Mouse (Mus musculus): Measurements from ENCODE around the gene Krt6b. TPM values are rescaled to one million over a fixed set of nuclear protein-coding genes. Genes with fewer than 3 reads are reported as not detected.

The Krt6b gene
- not detected in 2 replicates for polyA plus RNA-seq (2015; fragmentation: Nextera tagmentation; extraction: Ambion mirVana)

GRCm38 (mm10) chr15:101680187-101680586 is at the start of gene Krt6b:
Gene Krt6b (minus strand): TSS chr15:101680287.
- Histone ChIP-seq H3K9me3 (ENCODE audit: control insufficient read depth, low read length) (no peaks in the 10 kb centered on the region), H3K27me3 (replicated peaks; ENCODE audit: control insufficient read depth, insufficient read depth, low read length) (no peaks in the 10 kb centered on the region), H3K36me3 (ENCODE audit: control insufficient read depth, insufficient read depth) (no peaks in the 10 kb centered on the region), H3K4me3 (replicated peaks; ENCODE audit: low read length) (no peak within 1 kb of the TSS), H3K27ac (ENCODE audit: low read length) (no peak within 1 kb of the TSS), H3K9ac (replicated peaks; ENCODE audit: low read depth, low read length) (no peak within 1 kb of the TSS), H3K4me1 (replicated peaks; ENCODE audit: control insufficient read depth, insufficient read depth, low read length) (no peaks in the 10 kb centered on the region), H3K4me2 (ENCODE audit: low read length) (no peak within 1 kb of the TSS)
- 84% methylated on average over 2 of the region's 2 CpGs for WGBS
- no peak for ATAC-seq

GRCm38 (mm10) chr15:101724686-101725085 is 44.6 kb upstream of the Krt6b start:
- Histone ChIP-seq H3K9ac (replicated peaks; ENCODE audit: low read depth, low read length) (no peak overlapping the region), H3K4me1 (replicated peaks; ENCODE audit: control insufficient read depth, insufficient read depth, low read length) (no peaks in the 10 kb centered on the region), H3K4me2 (ENCODE audit: low read length) (no peak overlapping the region), H3K36me3 (ENCODE audit: control insufficient read depth, insufficient read depth) (no peaks in the 10 kb centered on the region), H3K27me3 (replicated peaks; ENCODE audit: control insufficient read depth, insufficient read depth, low read length) (no peaks in the 10 kb centered on the region), H3K27ac (ENCODE audit: low read length) (no peak overlapping the region), H3K4me3 (replicated peaks; ENCODE audit: low read length) (no peak overlapping the region), H3K9me3 (ENCODE audit: control insufficient read depth, low read length) (no peaks in the 10 kb centered on the region)
- WGBS, result 75% methylated on average over 5 of the region's 5 CpGs
- no peak for ATAC-seq

- WGBS, result 70% methylated on average over 3 of the region's 3 CpGs
- ATAC-seq, result no peak
These were observed 35.7 kb upstream of the Krt6b start for GRCm38 (mm10) chr15:101715831-101716230.

GRCm38 (mm10) chr15:101714356-101714755 is 34.3 kb upstream of the Krt6b start:
- no peak for ATAC-seq
- H3K36me3 ChIP-seq (ENCODE audit: control insufficient read depth, insufficient read depth), result no peaks in the 10 kb centered on the region
- 89% methylated on average over 5 of the region's 5 CpGs for WGBS
- no peak overlapping the region for H3K4me3 ChIP-seq (replicated peaks; ENCODE audit: low read length)
- no peak overlapping the region for H3K4me2 ChIP-seq (ENCODE audit: low read length)
- no peaks in the 10 kb centered on the region for H3K9me3 ChIP-seq (ENCODE audit: control insufficient read depth, low read length)
- no peaks in the 10 kb centered on the region for H3K27me3 ChIP-seq (replicated peaks; ENCODE audit: control insufficient read depth, insufficient read depth, low read length)
- H3K27ac ChIP-seq (ENCODE audit: low read length), result no peak overlapping the region
- H3K4me1 ChIP-seq (replicated peaks; ENCODE audit: control insufficient read depth, insufficient read depth, low read length), result no peaks in the 10 kb centered on the region
- H3K9ac ChIP-seq (replicated peaks; ENCODE audit: low read depth, low read length), result no peak overlapping the region

More at GRCm38 (mm10) chr15:101715831-101716230, 35.7 kb upstream of the Krt6b start:
- H3K36me3 ChIP-seq (ENCODE audit: control insufficient read depth, insufficient read depth), result no peaks in the 10 kb centered on the region
- H3K4me3 ChIP-seq (replicated peaks; ENCODE audit: low read length), result no peak overlapping the region
- H3K4me1 ChIP-seq (replicated peaks; ENCODE audit: control insufficient read depth, insufficient read depth, low read length), result no peaks in the 10 kb centered on the region
- no peak overlapping the region for H3K4me2 ChIP-seq (ENCODE audit: low read length)
- no peak overlapping the region for H3K9ac ChIP-seq (replicated peaks; ENCODE audit: low read depth, low read length)
- no peaks in the 10 kb centered on the region for H3K9me3 ChIP-seq (ENCODE audit: control insufficient read depth, low read length)
- no peaks in the 10 kb centered on the region for H3K27me3 ChIP-seq (replicated peaks; ENCODE audit: control insufficient read depth, insufficient read depth, low read length)
- no peak overlapping the region for H3K27ac ChIP-seq (ENCODE audit: low read length)

- no peaks in the 10 kb centered on the region for H3K36me3 ChIP-seq (ENCODE audit: control insufficient read depth, insufficient read depth)
- H3K27ac ChIP-seq (ENCODE audit: low read length), result no peak overlapping the region
- H3K9ac ChIP-seq (replicated peaks; ENCODE audit: low read depth, low read length), result no peak overlapping the region
- H3K4me2 ChIP-seq (ENCODE audit: low read length), result no peak overlapping the region
- no peak for ATAC-seq
- 70% methylated on average over 8 of the region's 8 CpGs for WGBS
- no peaks in the 10 kb centered on the region for H3K4me1 ChIP-seq (replicated peaks; ENCODE audit: control insufficient read depth, insufficient read depth, low read length)
- H3K27me3 ChIP-seq (replicated peaks; ENCODE audit: control insufficient read depth, insufficient read depth, low read length), result no peaks in the 10 kb centered on the region
- no peak overlapping the region for H3K4me3 ChIP-seq (replicated peaks; ENCODE audit: low read length)
- H3K9me3 ChIP-seq (ENCODE audit: control insufficient read depth, low read length), result no peaks in the 10 kb centered on the region
These were observed 33.6 kb upstream of the Krt6b start for GRCm38 (mm10) chr15:101713731-101714130.

GRCm38 (mm10) chr15:101712720-101713119 is 32.6 kb upstream of the Krt6b start, which contains the start of gene Krt5:
Gene Krt5 (minus strand): TSS chr15:101712898.
- no peak for ATAC-seq
- WGBS, result 76% methylated on average over 13 of the region's 13 CpGs
- Histone ChIP-seq H3K9me3 (ENCODE audit: control insufficient read depth, low read length) (no peaks in the 10 kb centered on the region), H3K27me3 (replicated peaks; ENCODE audit: control insufficient read depth, insufficient read depth, low read length) (no peaks in the 10 kb centered on the region), H3K4me1 (replicated peaks; ENCODE audit: control insufficient read depth, insufficient read depth, low read length) (no peaks in the 10 kb centered on the region), H3K36me3 (ENCODE audit: control insufficient read depth, insufficient read depth) (no peaks in the 10 kb centered on the region), H3K4me3 (replicated peaks; ENCODE audit: low read length) (no peak within 1 kb of the TSS), H3K27ac (ENCODE audit: low read length) (no peak within 1 kb of the TSS), H3K4me2 (ENCODE audit: low read length) (no peak within 1 kb of the TSS), H3K9ac (replicated peaks; ENCODE audit: low read depth, low read length) (no peak within 1 kb of the TSS)

GRCm38 (mm10) chr15:101708683-101709082 is 28.6 kb upstream of the Krt6b start:
- Histone ChIP-seq H3K27me3 (replicated peaks; ENCODE audit: control insufficient read depth, insufficient read depth, low read length) (no peaks in the 10 kb centered on the region), H3K36me3 (ENCODE audit: control insufficient read depth, insufficient read depth) (no peaks in the 10 kb centered on the region), H3K9ac (replicated peaks; ENCODE audit: low read depth, low read length) (no peak overlapping the region), H3K4me3 (replicated peaks; ENCODE audit: low read length) (no peak overlapping the region), H3K9me3 (ENCODE audit: control insufficient read depth, low read length) (no peaks in the 10 kb centered on the region), H3K4me1 (replicated peaks; ENCODE audit: control insufficient read depth, insufficient read depth, low read length) (no peaks in the 10 kb centered on the region), H3K4me2 (ENCODE audit: low read length) (no peak overlapping the region), H3K27ac (ENCODE audit: low read length) (no peak overlapping the region)
- WGBS, result 69% methylated on average over 11 of the region's 11 CpGs
- ATAC-seq, result no peak

GRCm38 (mm10) chr15:101707454-101707853 is 27.4 kb upstream of the Krt6b start:
- no peaks in the 10 kb centered on the region for H3K27me3 ChIP-seq (replicated peaks; ENCODE audit: control insufficient read depth, insufficient read depth, low read length)
- H3K4me2 ChIP-seq (ENCODE audit: low read length), result no peak overlapping the region
- no peak overlapping the region for H3K9ac ChIP-seq (replicated peaks; ENCODE audit: low read depth, low read length)
- no peaks in the 10 kb centered on the region for H3K9me3 ChIP-seq (ENCODE audit: control insufficient read depth, low read length)
- no peaks in the 10 kb centered on the region for H3K36me3 ChIP-seq (ENCODE audit: control insufficient read depth, insufficient read depth)
- 90% methylated on average over 9 of the region's 9 CpGs for WGBS
- no peak for ATAC-seq
- H3K4me1 ChIP-seq (replicated peaks; ENCODE audit: control insufficient read depth, insufficient read depth, low read length), result no peaks in the 10 kb centered on the region
- no peak overlapping the region for H3K4me3 ChIP-seq (replicated peaks; ENCODE audit: low read length)
- H3K27ac ChIP-seq (ENCODE audit: low read length), result no peak overlapping the region

GRCm38 (mm10) chr15:101704066-101704465 is 24.0 kb upstream of the Krt6b start:
- Histone ChIP-seq H3K4me3 (replicated peaks; ENCODE audit: low read length) (no peak overlapping the region), H3K27ac (ENCODE audit: low read length) (no peak overlapping the region), H3K27me3 (replicated peaks; ENCODE audit: control insufficient read depth, insufficient read depth, low read length) (no peaks in the 10 kb centered on the region), H3K9me3 (ENCODE audit: control insufficient read depth, low read length) (no peaks in the 10 kb centered on the region), H3K9ac (replicated peaks; ENCODE audit: low read depth, low read length) (no peak overlapping the region), H3K4me1 (replicated peaks; ENCODE audit: control insufficient read depth, insufficient read depth, low read length) (no peaks in the 10 kb centered on the region), H3K36me3 (ENCODE audit: control insufficient read depth, insufficient read depth) (no peaks in the 10 kb centered on the region), H3K4me2 (ENCODE audit: low read length) (no peak overlapping the region)
- ATAC-seq, result no peak
- WGBS, result 71% methylated on average over 4 of the region's 4 CpGs

- 6% methylated on average over 2 of the region's 2 CpGs for WGBS
- Histone ChIP-seq H3K9me3 (ENCODE audit: control insufficient read depth, low read length) (no peaks in the 10 kb centered on the region), H3K4me2 (ENCODE audit: low read length) (no peak overlapping the region), H3K36me3 (ENCODE audit: control insufficient read depth, insufficient read depth) (no peaks in the 10 kb centered on the region), H3K4me1 (replicated peaks; ENCODE audit: control insufficient read depth, insufficient read depth, low read length) (no peaks in the 10 kb centered on the region), H3K27me3 (replicated peaks; ENCODE audit: control insufficient read depth, insufficient read depth, low read length) (no peaks in the 10 kb centered on the region), H3K9ac (replicated peaks; ENCODE audit: low read depth, low read length) (no peak overlapping the region), H3K4me3 (replicated peaks; ENCODE audit: low read length) (no peak overlapping the region), H3K27ac (ENCODE audit: low read length) (no peak overlapping the region)
- no peak for ATAC-seq
These were observed 22.3 kb upstream of the Krt6b start for GRCm38 (mm10) chr15:101702380-101702779.
